In genomic region chr13:38204702-38205482, GRCm38 (mm10) we compare ENCODE assay signal across 8 mouse cellular contexts. TPM values are rescaled to one million over a fixed set of nuclear protein-coding genes. Genes with fewer than 3 reads are reported as not detected.
A peak's percentile ranks its signal among the peaks of the same experiment; 100 is the strongest.
DNase-seq lines count a peak whose midpoint lies in the region; ATAC-seq and TF ChIP-seq lines count a peak whose summit lies in the region.

Gene Snrnp48 (plus strand): TSS chr13:38204938.

- no peaks in the 10 kb centered on the region for H3K36me3 ChIP-seq in hindbrain, embryonic 13.5 days

- in situ Hi-C loops in Patski (cut with MboI; ENCODE audit: low pct_unique_long_range_greater_than_20kb): loop anchor here (25.0 kb wide), 1 partner anchor 382 kb away; no protein-coding TSS in a partner anchor

- H3K4me1 ChIP-seq in hindbrain, embryonic 13.5 days (replicated peaks): peaks cover 22% of the 10 kb centered on the region

- H3K4me3 ChIP-seq in hindbrain, embryonic 13.5 days: peak within 1 kb of the TSS; percentile 89

- CTCF ChIA-PET in Patski (lab: Charles Lee): interaction anchor here (0.6 to 1.1 kb wide), 2 partner anchors 8 to 72 kb away, joined by 3 read pairs; no protein-coding TSS in a partner anchor

- TF ChIP-seq CTCF in Patski (IDR thresholded peaks at IDR 0.05): no peak

- H3K4me2 ChIP-seq in hindbrain, embryonic 13.5 days: peak within 1 kb of the TSS; percentile 65

- peak within 1 kb of the TSS; percentile 95 for H3K27ac ChIP-seq in hindbrain, embryonic 13.5 days

- DNase-seq in Patski (ENCODE audit: low read depth, low spot score): peak; percentile 31
- DNase-seq in cerebellum, postnatal 14 days: peak; percentile 88 to 90
- peak; percentile 75 to 80 for DNase-seq in frontal cortex, postnatal 14 days (ENCODE audit: low spot score in 2 of 2)
- DNase-seq in layer of hippocampus, postnatal 25 days (ENCODE audit: extremely low spot score in 1 of 2, low spot score in 1 of 2): peak; percentile 75 to 77
- DNase-seq in lung, postnatal 25 days (ENCODE audit: low spot score): peak; percentile 91
- DNase-seq in retina, embryonic 14.5 days (ENCODE audit: low spot score): peak; percentile 94
- DNase-seq in thymus, postnatal 4 days: peak; percentile 92

- POLR2A ChIA-PET in Patski (lab: Charles Lee): interaction anchor here (0.5 to 0.9 kb wide), 2 partner anchors 381 to 776 kb away, joined by 3 to 4 read pairs; no protein-coding TSS in a partner anchor

- peak within 1 kb of the TSS; percentile 88 for H3K9ac ChIP-seq in hindbrain, embryonic 13.5 days

- ATAC-seq in Patski: peak; percentile 98
- peak; percentile 100 for ATAC-seq in hindbrain, embryonic 13.5 days (ENCODE audit: low FRiP score)

- H3K9me3 ChIP-seq in hindbrain, embryonic 13.5 days: no peaks in the 10 kb centered on the region

- under 1% methylated on average over 59 of the region's 59 CpGs for WGBS in hindbrain, embryonic 13.5 days

- H3K27me3 ChIP-seq in Patski: no peaks in the 10 kb centered on the region
- H3K27me3 ChIP-seq in hindbrain, embryonic 13.5 days: no peaks in the 10 kb centered on the region

RNA-seq across cellular contexts. Expression of gene Snrnp48, which starts in this region (rescaled TPM):
- 38.3 TPM for polyA plus RNA-seq in Patski (2021)
- polyA plus RNA-seq in hindbrain, embryonic 13.5 days (2015; fragmentation: Nextera tagmentation; extraction: Ambion mirVana): 29.1 and 32.4 TPM in 2 replicates
- 10 to 100 TPM; 19.0 to 25.2 TPM for total RNA-seq in layer of hippocampus, postnatal 25 days (2021)

Comparison
In these comparisons a context has a peak if more than half of its experiments do, and no peak if none do; other contexts are left out.
1. Peak in every context shown above with its lines: DNase-seq, ATAC-seq, H3K4me3 ChIP-seq and H3K27ac ChIP-seq.
2. DNase-seq: peak in every context shown above with its lines; median percentile 94 in retina, embryonic 14.5 days; 92 in thymus, postnatal 4 days; 91 in lung, postnatal 25 days; 89 in cerebellum, postnatal 14 days; 78 in frontal cortex, postnatal 14 days; 76 in layer of hippocampus, postnatal 25 days; 31 in Patski.